Mouse (Mus musculus) hindbrain, embryonic 15.5 days (tissue): ENCODE data around the gene Nudt15. TPM values are rescaled to one million over a fixed set of nuclear protein-coding genes. Genes with fewer than 3 reads are reported as not detected.
"Not testable (repeated sequence)": the region's sequence is repeated elsewhere in the genome, so short reads cannot be mapped to it uniquely, and the experiment has no call there.

Source experiments
- ATAC-seq: fragments of 200-750 bp; cut with Nextera tagmentation; 2 replicates; pipeline ENCODE4 v1.8.0; 2017; ENCODE audit warnings: low read depth, moderate number of reproducible peaks, moderate TSS enrichment; ENCODE audit not compliant: low FRiP score
- H3K27ac ChIP-seq: fragments of 300-500 bp; sonication (generic); replicated peaks from 2 replicates; pipeline ENCODE4 v1.5.1; 2015; ENCODE audit warnings: mild to moderate bottlenecking, inconsistent platforms
- H3K27me3 ChIP-seq: fragments of 300-500 bp; sonication (generic); 2 replicates; pipeline ENCODE4 v1.6.1; 2015; ENCODE audit warnings: control low read depth, inconsistent platforms
- H3K36me3 ChIP-seq: fragments of 300-500 bp; sonication (generic); 2 replicates; pipeline ENCODE4 v1.6.1; 2015; ENCODE audit warnings: control low read depth, inconsistent platforms
- H3K4me1 ChIP-seq: fragments of 300-500 bp; sonication (generic); replicated peaks from 2 replicates; pipeline ENCODE4 v1.6.1; 2015; ENCODE audit warnings: control low read depth, inconsistent platforms
- H3K4me2 ChIP-seq: fragments of 300-500 bp; sonication (generic); 2 replicates; pipeline ENCODE4 v1.6.1; 2015; ENCODE audit warnings: moderate library complexity, mild to moderate bottlenecking, inconsistent platforms
- H3K4me3 ChIP-seq: fragments of 300-500 bp; sonication (generic); 2 replicates; pipeline ENCODE4 v1.5.1; 2015; ENCODE audit warnings: mild to moderate bottlenecking, inconsistent platforms
- H3K9ac ChIP-seq: fragments of 300-500 bp; sonication (generic); 2 replicates; pipeline ENCODE4 v1.6.1; 2015; ENCODE audit warnings: inconsistent platforms
- H3K9me3 ChIP-seq: fragments of 300-500 bp; sonication (generic); 2 replicates; pipeline ENCODE4 v1.6.1; 2016; ENCODE audit warnings: control low read depth, inconsistent platforms
- WGBS: fragments of 180-500 bp; shearing (Covaris S2); methylation state at CpG from one replicate; pipeline ENCODE4 v1.1.7; 2015; 5-methylcytosine and 5-hydroxymethylcytosine counted together
- polyA plus RNA-seq: library from polyadenylated mRNA; unstranded; fragments of >200 nt; fragmentation: Nextera tagmentation; extraction: Ambion mirVana; gene quantifications from 2 replicates; pipeline ENCODE4 v1.2.1, GENCODE M21; 2015

Gene Nudt15
- 8.5 and 8.8 TPM in 2 replicates for polyA plus RNA-seq

DNA sequence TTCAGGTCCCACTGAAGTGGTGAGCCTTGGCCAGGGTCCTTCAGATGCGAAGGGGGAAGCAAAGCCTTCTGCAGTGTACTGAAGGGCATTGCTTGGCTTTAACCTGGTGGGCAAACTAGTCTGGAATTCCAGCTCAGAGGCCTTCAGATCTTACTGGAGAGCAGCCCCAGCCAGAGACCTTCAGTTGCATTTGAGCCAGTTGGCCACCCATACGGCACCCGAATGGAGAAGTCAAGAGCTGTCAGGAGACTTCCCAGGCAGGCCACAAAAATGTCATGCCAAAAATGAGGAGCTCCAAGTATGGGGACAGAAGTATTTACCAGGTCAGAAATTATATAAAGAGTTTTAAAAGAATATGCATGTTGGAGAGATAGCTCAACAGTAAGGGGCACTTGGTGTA is at the start of gene Nudt15:
Nudt15 (minus strand) TSS at position 192 of the 400 bp plus-strand sequence.
- no peak for ATAC-seq
- Histone ChIP-seq H3K4me3 (no peak within 1 kb of the TSS), H3K9ac (no peak within 1 kb of the TSS), H3K4me1 (peaks cover 6% of the 10 kb centered on the region; the same call in 1 of the 2 replicates), H3K27me3 (no peaks in the 10 kb centered on the region), H3K36me3 (no peaks in the 10 kb centered on the region), H3K27ac (no peak within 1 kb of the TSS), H3K9me3 (no peaks in the 10 kb centered on the region), H3K4me2 (no peak within 1 kb of the TSS)
- 91% methylated on average over 3 of the region's 3 CpGs for WGBS

- no peak overlapping the region for H3K4me3 ChIP-seq
- H3K27ac ChIP-seq: no peak overlapping the region
- H3K9ac ChIP-seq: no peak overlapping the region
- no peaks in the 10 kb centered on the region for H3K9me3 ChIP-seq
- WGBS: 83% methylated on average over 1 of the region's 1 CpGs
- H3K27me3 ChIP-seq: no peaks in the 10 kb centered on the region
- H3K4me2 ChIP-seq: no peak overlapping the region
- H3K4me1 ChIP-seq: no peaks in the 10 kb centered on the region
- peaks cover 30% of the 10 kb centered on the region for H3K36me3 ChIP-seq
- no peak for ATAC-seq
These were observed 44.1 kb upstream of the Nudt15 start for GRCm38 (mm10) chr14:73592166-73592565.

GRCm38 (mm10) chr14:73588080-73588479 is 40.0 kb upstream of the Nudt15 start:
- H3K9me3 ChIP-seq: no peaks in the 10 kb centered on the region
- H3K9ac ChIP-seq: no peak overlapping the region
- no peaks in the 10 kb centered on the region for H3K27me3 ChIP-seq
- no peak overlapping the region for H3K4me2 ChIP-seq
- peaks cover 14% of the 10 kb centered on the region for H3K36me3 ChIP-seq
- no peak overlapping the region for H3K4me3 ChIP-seq
- 75% methylated on average over 1 of the region's 1 CpGs for WGBS
- no peak for ATAC-seq
- H3K4me1 ChIP-seq: no peaks in the 10 kb centered on the region
- no peak overlapping the region for H3K27ac ChIP-seq

GRCm38 (mm10) chr14:73576336-73576735 is 28.3 kb upstream of the Nudt15 start:
- Histone ChIP-seq H3K27me3 (no peaks in the 10 kb centered on the region), H3K9me3 (no peaks in the 10 kb centered on the region), H3K27ac (no peak overlapping the region), H3K4me1 (no peaks in the 10 kb centered on the region), H3K9ac (no peak overlapping the region), H3K4me2 (no peak overlapping the region), H3K36me3 (peaks cover 11% of the 10 kb centered on the region), H3K4me3 (no peak overlapping the region)
- ATAC-seq: no peak

GRCm38 (mm10) chr14:73574053-73574452 is 26.0 kb upstream of the Nudt15 start:
- H3K27ac ChIP-seq: no peak overlapping the region
- peaks cover 7% of the 10 kb centered on the region for H3K36me3 ChIP-seq
- no peak for ATAC-seq
- 91% methylated on average over 5 of the region's 5 CpGs for WGBS
- H3K4me2 ChIP-seq: no peak overlapping the region
- no peaks in the 10 kb centered on the region for H3K27me3 ChIP-seq
- no peak overlapping the region for H3K9ac ChIP-seq
- H3K4me3 ChIP-seq: no peak overlapping the region
- H3K9me3 ChIP-seq: no peaks in the 10 kb centered on the region
- H3K4me1 ChIP-seq: no peaks in the 10 kb centered on the region

DNA sequence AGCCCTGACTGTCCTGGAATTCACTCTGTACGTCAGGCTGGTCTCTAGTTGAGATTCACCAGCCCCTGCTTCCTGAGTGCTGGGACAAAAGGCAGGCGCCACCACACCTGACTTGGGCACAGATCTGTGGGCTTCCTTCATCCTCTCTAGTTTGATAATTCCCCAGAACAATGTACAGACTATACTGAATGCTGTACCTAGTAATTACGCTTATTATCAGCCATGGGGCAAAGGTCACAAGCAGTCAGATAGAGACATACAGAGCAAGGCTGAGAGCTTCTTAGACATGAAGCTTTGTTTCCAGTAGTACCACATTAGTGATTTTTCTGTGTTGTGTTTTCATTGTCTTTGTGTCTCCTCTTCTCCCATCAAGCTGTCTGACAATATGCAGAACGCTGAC is 23.1 kb upstream of the Nudt15 start:
- Histone ChIP-seq H3K4me1 (no peaks in the 10 kb centered on the region), H3K4me2 (no peak overlapping the region), H3K9me3 (no peaks in the 10 kb centered on the region), H3K27me3 (no peaks in the 10 kb centered on the region), H3K4me3 (no peak overlapping the region), H3K36me3 (peaks cover 7% of the 10 kb centered on the region), H3K9ac (no peak overlapping the region), H3K27ac (no peak overlapping the region)
- 92% methylated on average over 4 of the region's 4 CpGs for WGBS
- ATAC-seq: no peak

GRCm38 (mm10) chr14:73569831-73570230 is 21.8 kb upstream of the Nudt15 start:
- not testable (repeated sequence) for ATAC-seq
- 91% methylated on average over 4 of the region's 4 CpGs for WGBS

DNA sequence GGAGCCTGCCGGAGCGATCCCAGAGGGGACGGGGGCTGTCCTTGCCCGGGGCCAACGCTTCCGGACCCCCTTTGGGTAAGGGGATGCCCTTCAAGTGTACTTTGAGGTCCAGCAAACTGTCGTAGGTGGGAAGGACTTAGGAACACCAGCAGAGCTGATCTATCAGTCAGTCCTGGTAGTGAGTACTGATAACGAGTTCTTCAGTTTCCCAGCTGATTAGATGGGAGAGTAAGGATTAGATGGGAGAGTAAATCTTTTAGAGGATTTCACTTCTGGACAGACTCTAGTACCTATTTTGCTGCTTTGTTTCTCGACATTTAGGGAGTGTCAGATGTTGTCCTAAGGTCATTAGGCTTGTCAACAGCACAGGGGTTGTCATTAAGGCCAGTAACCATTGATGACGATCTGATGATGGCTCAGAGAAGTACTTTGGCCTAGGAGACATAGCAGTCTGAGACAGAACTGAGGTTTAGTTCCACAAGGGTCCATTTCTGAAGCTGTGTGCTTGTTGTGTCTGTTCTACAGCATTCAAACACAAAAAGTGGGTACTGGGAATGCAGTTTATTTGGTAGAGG is 5.2 kb upstream of the Nudt15 start:
- Histone ChIP-seq H3K9me3 (no peaks in the 10 kb centered on the region), H3K9ac (peak overlapping the region; percentile 83), H3K27ac (peak overlapping the region; percentile 80), H3K4me3 (peak overlapping the region; percentile 66), H3K36me3 (no peaks in the 10 kb centered on the region), H3K4me2 (peak overlapping the region; percentile 79), H3K4me1 (peaks cover 21% of the 10 kb centered on the region), H3K27me3 (no peaks in the 10 kb centered on the region)
- no peak; the same call in 1 of the 2 replicates for ATAC-seq
- WGBS: under 1% methylated on average over 10 of the region's 10 CpGs

More at GRCm38 (mm10) chr14:73569831-73570230, 21.8 kb upstream of the Nudt15 start:
- not testable (repeated sequence) for H3K4me1 ChIP-seq, H3K27ac ChIP-seq, H3K9me3 ChIP-seq, H3K36me3 ChIP-seq, H3K9ac ChIP-seq, H3K27me3 ChIP-seq, H3K4me2 ChIP-seq, H3K4me3 ChIP-seq

GRCm38 (mm10) chr14:73552341-73553121 is 4.5 kb upstream of the Nudt15 start:
- Histone ChIP-seq H3K36me3 (no peaks in the 10 kb centered on the region), H3K27me3 (no peaks in the 10 kb centered on the region), H3K27ac (peak overlapping the region; percentile 80), H3K9ac (peak overlapping the region; percentile 83), H3K9me3 (no peaks in the 10 kb centered on the region), H3K4me2 (peak overlapping the region; percentile 79), H3K4me1 (peaks cover 21% of the 10 kb centered on the region), H3K4me3 (peak overlapping the region; percentile 66)
- ATAC-seq: peak; percentile 96
- 4% methylated on average over 60 of the region's 61 CpGs for WGBS

DNA sequence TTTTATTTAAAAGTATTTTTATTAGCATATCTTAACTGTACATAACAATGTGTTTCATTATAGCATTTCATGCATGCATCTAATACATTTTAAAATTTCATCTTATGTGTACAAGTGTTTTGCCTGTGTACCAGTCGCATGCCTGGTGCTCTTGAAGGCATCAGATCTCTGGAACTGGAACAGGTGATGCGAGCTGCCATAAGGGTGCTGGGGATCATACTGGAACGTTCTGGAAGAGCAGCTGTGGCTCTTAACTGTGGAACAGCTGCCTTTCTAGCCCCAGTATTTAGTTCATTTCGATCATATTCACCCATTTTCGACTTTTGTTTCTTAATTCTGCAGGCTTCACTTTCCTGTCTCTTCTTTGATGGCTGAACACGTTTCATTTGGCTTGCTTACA is 3.1 kb upstream of the Nudt15 start:
- Histone ChIP-seq H3K4me1 (peaks cover 21% of the 10 kb centered on the region), H3K4me3 (no peak overlapping the region), H3K36me3 (no peaks in the 10 kb centered on the region), H3K9me3 (no peaks in the 10 kb centered on the region), H3K27ac (no peak overlapping the region), H3K27me3 (no peaks in the 10 kb centered on the region), H3K9ac (no peak overlapping the region), H3K4me2 (no peak overlapping the region)
- WGBS: 90% methylated on average over 6 of the region's 6 CpGs
- ATAC-seq: no peak

- Histone ChIP-seq H3K27ac (no peak overlapping the region), H3K9ac (no peak overlapping the region), H3K4me2 (no peak overlapping the region), H3K4me1 (peaks cover 21% of the 10 kb centered on the region), H3K36me3 (no peaks in the 10 kb centered on the region), H3K9me3 (no peaks in the 10 kb centered on the region), H3K4me3 (no peak overlapping the region), H3K27me3 (no peaks in the 10 kb centered on the region)
- ATAC-seq: no peak
- 32% methylated on average over 8 of the region's 8 CpGs for WGBS
These were observed 2.7 kb upstream of the Nudt15 start for GRCm38 (mm10) chr14:73550732-73551131.

- H3K27me3 ChIP-seq: no peaks in the 10 kb centered on the region
- H3K9ac ChIP-seq: no peak overlapping the region
- no peaks in the 10 kb centered on the region for H3K9me3 ChIP-seq
- H3K36me3 ChIP-seq: no peaks in the 10 kb centered on the region
- no peak overlapping the region for H3K4me2 ChIP-seq
- H3K27ac ChIP-seq: no peak overlapping the region
- H3K4me3 ChIP-seq: no peak overlapping the region
- ATAC-seq: no peak
- WGBS: 64% methylated on average over 3 of the region's 3 CpGs
- H3K4me1 ChIP-seq: peaks cover 21% of the 10 kb centered on the region
These were observed 2.2 kb upstream of the Nudt15 start for GRCm38 (mm10) chr14:73550291-73550690.
